Mouse (Mus musculus) layer of hippocampus, adult 2 months (tissue): ENCODE results near the gene Bcl11b. TPM values are rescaled to one million over a fixed set of nuclear protein-coding genes. Genes with fewer than 3 reads are reported as not detected.

ENCODE experiments used
- DNase-seq, 2 experiments: peaks; one replicate each; pipeline ENCODE4 v3.0.0; 2022; ENCODE audit warnings: low spot score in 2 of 2
- H3K27ac ChIP-seq: fragments of 200-600 bp; 2 replicates; pipeline ENCODE4 v1.8.1; 2022
- H3K4me3 ChIP-seq: fragments of 200-600 bp; 2 replicates; pipeline ENCODE4 v1.8.1; 2022; ENCODE audit warnings: mild to moderate bottlenecking
- CTCF ChIP-seq: fragments of 200-600 bp; conservative IDR thresholded peaks from 2 replicates; pipeline ENCODE4 v1.8.1; 2022; ENCODE audit warnings: antibody characterized with exemption, mild to moderate bottlenecking, moderate library complexity
- total RNA-seq, 2 experiments: library from RNA; stranded (reverse); gene quantifications; 2 replicates each; pipeline ENCODE4 v1.2.3; 2021

Gene Bcl11b
- total RNA-seq, 2 experiments from 2014 or later: 144 to 145 TPM

DNA sequence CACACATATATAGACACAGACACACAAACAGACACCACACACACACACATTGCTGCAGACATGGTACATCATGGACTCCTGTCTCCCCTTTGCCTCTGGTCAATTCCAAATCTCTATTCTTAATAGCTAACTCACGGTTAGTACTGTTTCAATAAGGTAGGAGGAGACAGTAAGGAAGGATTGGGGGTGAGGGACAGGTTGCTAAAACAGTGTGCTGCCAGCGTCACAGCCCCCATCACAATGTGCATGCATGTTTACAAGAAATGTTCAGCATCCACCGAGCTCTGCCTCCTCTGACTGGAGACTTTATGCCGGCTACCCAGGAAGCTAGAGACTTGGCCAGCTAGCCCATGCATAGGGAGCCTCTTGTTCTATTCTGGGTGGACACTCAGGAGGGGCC, 9.0 kb downstream of the Bcl11b start:
- DNase-seq: no peak
- no peak for TF ChIP-seq CTCF
- Histone ChIP-seq H3K27ac (peak overlapping the region; percentile 97), H3K4me3 (peak overlapping the region; percentile 27)

DNA sequence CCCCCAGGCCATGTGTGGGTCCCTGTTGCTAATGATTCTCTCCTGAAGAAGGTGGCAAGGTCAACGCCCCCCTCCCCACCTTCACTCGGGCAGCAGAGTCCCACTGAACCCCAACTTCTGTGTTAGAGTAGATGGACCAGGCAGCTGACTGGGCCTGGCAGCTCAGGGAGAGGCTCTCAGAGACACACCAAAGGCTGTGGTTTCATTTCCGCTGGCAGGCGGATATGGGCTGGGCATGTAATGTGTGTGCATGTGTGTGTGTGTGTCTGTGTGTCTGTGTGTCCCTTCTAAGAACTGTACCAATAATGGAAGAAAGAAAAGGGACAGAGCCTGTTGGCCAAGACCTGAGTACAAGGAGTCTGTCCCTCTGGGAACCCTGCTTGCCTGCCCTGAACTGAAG, 10.4 kb downstream of the Bcl11b start:
- no peak overlapping the region for H3K4me3 ChIP-seq
- no peak for TF ChIP-seq CTCF
- peak overlapping the region; percentile 97 for H3K27ac ChIP-seq

DNA sequence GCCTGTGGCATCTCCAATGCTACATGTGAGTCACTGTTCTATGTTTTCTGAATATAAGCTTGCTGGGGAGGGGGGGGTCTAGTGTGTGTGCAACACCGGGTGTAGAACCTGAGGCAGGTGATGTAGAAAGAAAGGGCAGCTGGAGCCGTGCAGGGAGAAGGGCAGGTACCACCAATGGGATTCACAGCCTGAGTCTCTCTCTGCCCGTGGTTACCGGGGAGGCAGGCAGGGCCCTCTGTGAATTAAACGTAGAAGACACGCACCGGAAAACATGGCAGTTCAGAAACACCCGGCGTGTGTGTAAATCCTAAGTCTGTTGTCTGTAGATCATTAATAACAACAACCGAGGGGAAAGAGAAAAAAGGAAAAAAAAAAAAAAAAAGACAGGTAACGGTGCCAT, 12.2 kb downstream of the Bcl11b start:
- Histone ChIP-seq H3K27ac (peak overlapping the region; percentile 97), H3K4me3 (peak overlapping the region; percentile 37)
- no peak for TF ChIP-seq CTCF
- no peak for DNase-seq

More for the DNA sequence above, 10.4 kb downstream of the Bcl11b start:
- DNase-seq: no peak

DNA sequence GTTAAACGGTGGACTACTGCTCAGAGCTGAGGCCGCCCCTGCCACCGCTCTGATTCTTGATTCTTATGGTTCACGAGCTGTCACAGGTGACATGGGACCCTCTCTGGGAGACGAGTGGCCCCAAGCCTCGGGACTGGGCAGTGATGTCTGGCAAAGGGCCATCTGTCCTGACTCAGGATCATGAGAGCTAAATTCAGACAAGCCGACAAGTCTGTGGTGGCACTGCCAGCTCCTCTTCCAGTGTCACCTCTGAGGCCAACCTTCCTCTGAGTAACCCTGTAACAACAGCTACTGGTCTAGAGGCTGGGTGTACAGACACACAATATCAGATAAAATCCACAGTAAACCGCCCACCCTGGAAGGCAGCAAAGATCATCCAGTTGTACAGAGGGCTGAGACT, 20.2 kb downstream of the Bcl11b start:
- H3K4me3 ChIP-seq: no peak overlapping the region
- no peak for TF ChIP-seq CTCF
- H3K27ac ChIP-seq: peak overlapping the region; percentile 49; the same call in 1 of the 2 replicates
- no peak for DNase-seq

DNA sequence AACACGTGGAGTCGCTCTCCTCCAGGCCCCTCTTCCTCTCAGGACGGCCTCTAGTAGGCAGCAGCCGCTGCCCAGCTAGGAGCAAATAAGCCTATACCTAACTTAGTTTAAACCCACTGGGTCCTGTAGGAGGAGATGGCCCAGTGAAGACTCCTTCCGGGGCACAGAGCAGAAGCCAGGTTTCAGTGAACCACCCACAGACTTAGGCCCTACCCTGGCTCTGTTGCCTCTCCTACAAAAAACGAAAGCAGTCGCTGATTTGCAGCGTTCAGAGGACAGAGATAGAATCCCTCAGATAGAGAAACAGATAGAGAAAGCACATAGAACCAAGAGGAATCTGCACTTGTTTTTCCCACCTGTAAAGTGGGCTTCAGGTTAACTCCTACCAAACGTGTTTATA, 21.1 kb downstream of the Bcl11b start:
- Histone ChIP-seq H3K4me3 (no peak overlapping the region), H3K27ac (peak overlapping the region; percentile 51; the same call in 1 of the 2 replicates)
- 0 out of 2 replicates have a peak, but pooled peaks have one; percentile 16 for TF ChIP-seq CTCF
- no peak for DNase-seq

DNA sequence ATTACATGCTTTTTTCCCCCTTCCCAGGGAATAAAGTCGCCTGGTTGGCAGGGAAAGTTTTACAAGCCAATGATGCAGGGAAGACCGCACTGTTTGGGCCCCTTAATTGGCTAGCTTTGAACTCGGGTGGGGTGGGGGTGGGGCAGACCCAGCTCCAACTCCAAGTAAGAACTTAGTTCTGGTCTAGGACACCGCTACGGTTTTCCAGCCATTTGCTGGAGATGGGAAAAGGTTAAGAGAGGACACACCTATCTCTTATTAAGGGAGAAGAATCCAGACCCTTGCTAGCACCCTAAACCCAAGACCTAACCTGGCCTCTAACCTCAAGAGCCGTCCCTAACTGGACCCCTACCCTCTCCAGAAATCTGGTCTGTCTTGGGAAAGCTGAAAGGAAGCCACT, 22.2 kb downstream of the Bcl11b start:
- no peak for TF ChIP-seq CTCF
- Histone ChIP-seq H3K4me3 (no peak overlapping the region; the same call in 1 of the 2 replicates), H3K27ac (peak overlapping the region; percentile 76)
- DNase-seq: no peak

DNA sequence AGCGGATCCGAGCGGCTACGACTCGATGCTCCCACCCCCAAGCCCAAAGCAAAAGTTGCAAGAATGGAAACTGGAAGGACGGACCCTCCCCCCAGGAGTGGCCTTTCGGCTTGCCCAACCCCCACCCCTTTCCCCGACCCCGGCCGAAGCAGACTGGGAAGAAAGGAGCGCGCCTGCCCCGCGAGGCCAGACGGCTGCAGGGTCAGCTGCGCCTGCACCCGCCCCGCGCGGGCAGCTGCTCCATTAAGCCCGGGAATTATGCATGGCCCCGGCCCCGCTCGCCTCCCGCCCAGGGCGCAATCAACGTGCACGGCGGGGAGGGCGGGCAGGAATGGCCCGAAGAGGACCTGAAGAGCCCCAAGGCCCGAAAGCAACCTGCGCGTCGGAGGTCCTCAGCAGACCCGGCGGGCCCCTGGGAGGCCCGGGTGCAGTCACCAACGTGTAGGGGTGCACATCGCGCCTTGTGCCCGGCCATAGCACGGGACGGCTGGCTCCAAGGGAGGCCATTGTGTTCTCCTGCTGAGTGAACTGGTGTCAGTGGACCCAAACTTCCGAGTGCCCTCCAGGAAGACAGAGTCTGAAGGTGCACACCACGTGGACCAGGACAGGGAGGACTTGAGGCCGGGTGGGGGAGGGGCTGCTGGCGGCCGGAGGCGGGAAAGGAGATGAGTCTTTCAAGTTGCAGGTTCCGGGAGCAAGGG, 23.0 kb downstream of the Bcl11b start:
- DNase-seq: no peak
- TF ChIP-seq CTCF: no peak
- H3K4me3 ChIP-seq: peak overlapping the region; percentile 46
- H3K27ac ChIP-seq: peak overlapping the region; percentile 76

DNA sequence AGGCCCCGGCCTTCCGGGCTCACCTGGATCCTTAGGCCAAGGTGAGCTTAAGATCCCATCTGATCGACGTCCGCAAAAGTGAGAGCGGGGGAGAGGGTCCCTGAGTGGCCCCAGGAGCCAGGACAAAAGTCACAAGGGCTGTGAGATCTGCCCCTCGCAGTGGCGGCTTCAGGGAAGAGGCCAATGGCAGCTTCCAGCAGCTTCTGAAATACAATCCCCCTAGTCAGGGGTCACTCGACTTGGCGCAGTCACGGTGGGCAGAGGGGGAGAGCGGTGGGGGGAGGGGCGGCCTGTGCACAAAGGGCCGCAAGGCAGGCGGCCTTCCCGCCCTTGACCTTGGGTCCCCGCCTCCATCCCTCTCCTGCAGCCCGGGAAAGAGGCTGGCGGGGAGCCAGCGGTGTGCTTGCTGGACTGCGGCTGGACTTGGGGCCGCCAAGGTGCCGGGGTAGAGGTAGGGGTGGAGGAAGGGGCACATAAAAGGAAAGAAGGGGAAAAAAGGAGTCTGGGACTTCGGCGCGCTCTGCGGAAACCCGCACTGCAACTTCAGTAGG, 23.6 kb downstream of the Bcl11b start:
- H3K4me3 ChIP-seq: peak overlapping the region; percentile 46

DNA sequence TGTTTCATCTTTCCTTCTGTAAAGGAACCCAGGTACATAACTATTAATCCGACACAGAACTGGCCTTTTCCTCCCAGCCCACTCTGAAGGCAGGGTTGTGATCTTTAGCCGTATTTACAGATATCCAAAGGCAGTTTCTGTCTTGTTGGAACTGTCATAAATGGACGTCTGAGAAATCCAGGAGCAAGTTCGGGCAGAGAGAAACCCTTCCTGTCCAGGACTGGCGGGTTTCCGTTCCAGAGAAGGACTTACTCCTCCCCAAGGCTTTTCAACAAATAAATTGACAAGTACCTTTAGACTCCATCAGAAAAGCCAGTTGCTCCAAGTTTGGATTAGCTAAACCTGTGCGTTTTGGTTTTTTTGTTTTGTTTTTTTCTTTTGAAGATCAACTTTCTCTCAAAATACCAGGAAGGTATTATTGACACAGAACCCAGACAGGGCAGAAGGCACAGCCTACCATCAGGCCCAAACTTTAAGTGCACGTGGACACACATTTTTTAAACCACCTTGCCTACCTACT, 24.6 kb downstream of the Bcl11b start:
- no peak for DNase-seq
- H3K27ac ChIP-seq: peak overlapping the region; percentile 76
- H3K4me3 ChIP-seq: no peak overlapping the region
- TF ChIP-seq CTCF: no peak

More for the DNA sequence above, 23.6 kb downstream of the Bcl11b start:
- DNase-seq: no peak
- peak overlapping the region; percentile 76 for H3K27ac ChIP-seq
- TF ChIP-seq CTCF: no peak

DNA sequence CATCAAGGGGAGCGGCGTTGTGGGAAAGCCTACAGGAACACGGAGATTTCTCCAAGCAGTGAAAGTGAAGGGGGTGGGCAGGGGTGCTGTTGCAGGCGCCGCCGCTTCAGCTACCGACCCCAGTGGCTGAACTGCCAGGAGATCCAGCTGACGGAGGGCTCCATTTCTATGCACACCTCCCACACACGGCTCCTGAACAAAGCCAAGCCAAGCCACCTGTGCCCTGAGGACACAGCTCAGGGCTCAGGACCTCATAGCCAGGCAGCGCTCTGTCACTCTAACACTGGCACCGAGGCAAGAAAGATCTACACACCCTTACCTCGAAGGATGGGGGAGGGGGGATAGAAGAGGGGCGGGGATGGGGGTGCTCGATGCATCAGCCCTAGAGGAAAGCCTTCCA, 25.3 kb downstream of the Bcl11b start:
- DNase-seq: no peak
- TF ChIP-seq CTCF: no peak
- Histone ChIP-seq H3K4me3 (peak overlapping the region; percentile 26; the same call in 1 of the 2 replicates), H3K27ac (peak overlapping the region; percentile 86)

DNA sequence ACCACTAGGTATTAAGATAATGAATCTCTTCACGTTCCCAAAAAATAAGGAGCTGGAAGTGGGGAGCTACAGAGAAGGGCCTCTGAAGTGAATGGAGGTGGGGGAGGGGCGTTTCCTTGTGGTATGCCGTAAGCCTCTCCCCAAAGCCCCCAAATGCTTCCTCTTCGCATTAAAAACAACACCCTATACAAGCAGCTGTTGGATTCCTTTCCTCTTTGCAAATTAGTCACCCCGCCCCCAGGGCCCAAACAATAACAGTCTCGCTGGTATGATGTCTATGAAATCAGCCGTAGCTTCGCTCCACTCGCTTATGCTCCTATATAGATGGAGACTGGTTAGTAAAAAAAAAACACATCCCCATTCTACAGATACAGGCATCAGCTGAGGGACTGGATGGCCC, 25.9 kb downstream of the Bcl11b start:
- DNase-seq: peak in 1 of 2 experiments; percentile 37
- no peak for TF ChIP-seq CTCF
- Histone ChIP-seq H3K4me3 (peak overlapping the region; percentile 41; the same call in 1 of the 2 replicates), H3K27ac (peak overlapping the region; percentile 86)

DNA sequence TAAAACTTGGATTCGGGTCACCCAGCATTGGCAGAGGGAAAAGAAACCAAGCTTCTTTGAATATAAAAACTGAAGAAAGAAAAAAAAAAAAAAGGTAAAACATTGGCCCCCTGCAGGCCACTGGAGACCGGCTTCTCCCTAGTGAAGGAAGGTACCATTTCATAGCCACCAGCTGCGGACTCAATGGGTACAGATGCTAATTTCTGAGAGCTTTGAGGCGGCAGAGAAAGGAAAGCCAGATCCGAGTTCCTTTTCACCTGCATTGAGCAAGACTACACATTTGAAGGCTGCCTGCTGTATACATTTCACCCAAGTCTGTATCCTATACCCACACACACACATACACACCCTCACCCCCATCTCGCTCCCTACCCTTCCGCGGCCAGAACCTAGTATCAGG, 26.3 kb downstream of the Bcl11b start:
- Histone ChIP-seq H3K27ac (peak overlapping the region; percentile 86), H3K4me3 (peak overlapping the region; percentile 41)
- TF ChIP-seq CTCF: peak; percentile 47
- no peak for DNase-seq

DNA sequence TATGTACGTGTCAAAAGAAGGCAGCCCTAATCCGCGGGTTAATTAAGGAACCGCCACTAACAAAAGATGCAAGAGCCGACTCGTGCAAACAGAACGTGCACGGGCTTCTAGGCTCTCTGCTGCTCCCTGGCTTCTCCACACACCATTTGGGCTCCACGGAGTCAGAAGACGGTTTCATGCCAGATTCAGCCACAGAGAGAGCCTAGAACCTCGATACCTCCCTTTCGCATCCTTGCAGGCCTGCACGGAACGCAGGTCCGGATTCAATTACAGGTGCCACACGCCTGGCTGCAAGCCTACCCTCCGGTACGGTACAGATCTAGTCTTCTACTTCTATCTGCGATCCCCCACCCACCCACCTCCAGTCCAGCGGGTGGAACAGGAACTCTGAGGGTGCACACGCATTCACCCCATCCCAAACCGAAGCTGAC, 26.8 kb downstream of the Bcl11b start:
- peak; percentile 53 for TF ChIP-seq CTCF
- no peak for DNase-seq
- peak overlapping the region; percentile 86 for H3K27ac ChIP-seq

More for the DNA sequence above, 26.8 kb downstream of the Bcl11b start:
- peak overlapping the region; percentile 41 for H3K4me3 ChIP-seq
